12 mouse cellular contexts compared by ENCODE assay signal in the genomic region with DNA sequence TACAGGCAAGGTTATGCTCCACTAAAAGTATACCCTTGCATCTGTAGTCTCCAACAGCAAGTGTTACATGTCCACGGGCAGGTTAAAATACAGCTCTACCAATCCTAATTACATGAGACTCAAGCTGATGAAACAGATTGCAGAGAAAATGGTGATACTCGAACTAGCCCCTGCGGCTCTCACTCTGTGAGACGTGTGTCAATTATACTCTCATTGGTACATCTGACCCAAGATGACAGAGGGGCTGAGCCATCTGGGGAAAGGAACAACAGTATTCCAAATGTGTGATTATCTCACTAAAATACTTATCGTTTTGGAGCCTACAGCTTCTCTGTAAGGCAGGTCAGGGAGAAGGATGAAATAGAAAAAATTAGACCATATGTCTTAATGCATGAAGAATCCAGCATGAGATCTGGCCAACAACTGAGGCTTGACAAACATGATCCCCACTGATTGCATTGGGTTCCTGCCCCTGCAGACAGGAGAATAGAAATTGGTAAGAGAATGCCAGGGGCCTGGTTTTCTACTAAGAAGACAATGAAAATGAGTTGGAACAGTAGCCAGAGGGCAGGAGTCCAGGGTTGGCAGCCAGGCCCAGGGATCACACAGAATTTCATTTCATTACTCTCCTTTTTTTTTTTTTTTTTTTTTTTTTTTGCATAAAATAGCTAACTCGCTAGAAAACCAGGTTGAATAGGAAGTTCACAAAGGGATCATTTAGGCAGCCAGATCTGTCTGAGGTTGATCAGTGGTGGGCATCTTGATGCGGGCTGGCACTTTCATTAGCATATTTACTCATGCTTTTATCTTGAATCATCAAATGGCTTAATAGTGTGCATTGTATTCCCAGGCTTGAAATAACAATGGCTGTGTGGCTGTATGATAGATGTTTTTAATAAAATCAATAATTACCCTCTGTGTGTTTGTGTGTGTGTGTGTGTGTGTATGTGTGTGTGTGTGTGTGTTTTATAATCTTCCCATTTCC.
A peak's percentile ranks its signal among the peaks of the same experiment; 100 is the strongest.
DNase-seq lines count a peak whose midpoint lies in the region; ATAC-seq and TF ChIP-seq lines count a peak whose summit lies in the region.
"Had no signal": no experiment of that assay in that cellular context is flagged by ENCODE, and none has a peak within 500 bp of the region (broad histone marks: within the 10 kb centered on the region; RNA-seq: fewer than 3 reads in every experiment).

No protein-coding gene starts in this region.

- H3K36me3 ChIP-seq in hindbrain, embryonic 13.5 days: no peaks in the 10 kb centered on the region
- H3K36me3 ChIP-seq in hindbrain, embryonic 10.5 days: no peaks in the 10 kb centered on the region
- no peaks in the 10 kb centered on the region for H3K36me3 ChIP-seq in midbrain, embryonic 14.5 days (ENCODE audit: control insufficient read depth, insufficient read depth, low read length)
- H3K36me3 ChIP-seq in midbrain, embryonic 15.5 days (replicated peaks): no peaks in the 10 kb centered on the region
- no peaks in the 10 kb centered on the region for H3K36me3 ChIP-seq in forebrain, postnatal 0 days (ENCODE audit: insufficient read depth)
- H3K36me3 ChIP-seq: G1E had no signal

- peaks cover 8% of the 10 kb centered on the region for H3K4me1 ChIP-seq in hindbrain, embryonic 13.5 days (replicated peaks)
- H3K4me1 ChIP-seq in hindbrain, embryonic 10.5 days (replicated peaks): no peaks in the 10 kb centered on the region
- peaks cover 4% of the 10 kb centered on the region; the same call in 1 of the 2 replicates for H3K4me1 ChIP-seq in midbrain, embryonic 14.5 days (ENCODE audit: control insufficient read depth, insufficient read depth, low read length)
- 0 out of 2 replicates have a peak, but pooled peaks cover 3% of the 10 kb centered on the region for H3K4me1 ChIP-seq in midbrain, embryonic 15.5 days
- no peaks in the 10 kb centered on the region for H3K4me1 ChIP-seq in forebrain, postnatal 0 days (ENCODE audit: insufficient read depth)

- H3K4me3 ChIP-seq in hindbrain, embryonic 13.5 days: no peak overlapping the region
- no peak overlapping the region for H3K4me3 ChIP-seq in hindbrain, embryonic 10.5 days
- H3K4me3 ChIP-seq in midbrain, embryonic 14.5 days (replicated peaks; ENCODE audit: low read depth, low read length): no peak overlapping the region
- no peak overlapping the region for H3K4me3 ChIP-seq in midbrain, embryonic 15.5 days
- no peak overlapping the region for H3K4me3 ChIP-seq in forebrain, postnatal 0 days (ENCODE audit: low read depth, low read length)
- H3K4me3 ChIP-seq: myocyte had no signal

- 60% methylated on average over 7 of the region's 7 CpGs for WGBS in hindbrain, embryonic 13.5 days
- 88% methylated on average over 7 of the region's 7 CpGs for WGBS in hindbrain, embryonic 10.5 days
- WGBS in midbrain, embryonic 14.5 days: 66% methylated on average over 7 of the region's 7 CpGs
- WGBS in midbrain, embryonic 15.5 days: 56% methylated on average over 7 of the region's 7 CpGs
- 36% methylated on average over 7 of the region's 7 CpGs for WGBS in forebrain, postnatal 0 days

- ATAC-seq in hindbrain, embryonic 13.5 days (ENCODE audit: low FRiP score): no peak
- no peak for ATAC-seq in midbrain, embryonic 14.5 days (ENCODE audit: low FRiP score, low TSS enrichment)
- no peak for ATAC-seq in midbrain, embryonic 15.5 days (replicated peaks)
- no peak for ATAC-seq in forebrain, postnatal 0 days

- TF ChIP-seq CTCF in forebrain, postnatal 0 days (IDR thresholded peaks at IDR 0.05; ENCODE audit: low read depth): no peak

- H3K27me3 ChIP-seq in hindbrain, embryonic 13.5 days: no peaks in the 10 kb centered on the region
- no peaks in the 10 kb centered on the region for H3K27me3 ChIP-seq in hindbrain, embryonic 10.5 days (ENCODE audit: insufficient read depth, poor library complexity, severe bottlenecking)
- no peaks in the 10 kb centered on the region for H3K27me3 ChIP-seq in midbrain, embryonic 14.5 days (ENCODE audit: control insufficient read depth, insufficient read depth, low read length)
- H3K27me3 ChIP-seq in midbrain, embryonic 15.5 days (replicated peaks): no peaks in the 10 kb centered on the region
- no peaks in the 10 kb centered on the region for H3K27me3 ChIP-seq in forebrain, postnatal 0 days (ENCODE audit: insufficient read depth, low read length)

- DNase-seq in hindbrain, embryonic 10.5 days (ENCODE audit: low spot score): no peak
- DNase-seq in midbrain, embryonic 14.5 days: peak; percentile 38
- DNase-seq in cerebellum, adult 11 months: peak; percentile 62
- peak; percentile 60 for DNase-seq in forebrain, postnatal 0 days
- DNase-seq in left cerebral cortex, adult 8-10 months (ENCODE audit: low spot score in 2 of 2): no peak
- no peak for DNase-seq in lung, postnatal 25 days (ENCODE audit: low spot score)
- DNase-seq: adrenal gland, adult 2 months; thymus, postnatal 14 days had no signal

- H3K9me3 ChIP-seq in hindbrain, embryonic 13.5 days: no peaks in the 10 kb centered on the region
- H3K9me3 ChIP-seq in hindbrain, embryonic 10.5 days: no peaks in the 10 kb centered on the region
- no peaks in the 10 kb centered on the region for H3K9me3 ChIP-seq in midbrain, embryonic 14.5 days (ENCODE audit: control insufficient read depth, low read length)
- H3K9me3 ChIP-seq in midbrain, embryonic 15.5 days: no peaks in the 10 kb centered on the region
- no peaks in the 10 kb centered on the region for H3K9me3 ChIP-seq in forebrain, postnatal 0 days (ENCODE audit: low read length)

- peak overlapping the region; percentile 67 for H3K27ac ChIP-seq in hindbrain, embryonic 13.5 days
- H3K27ac ChIP-seq in hindbrain, embryonic 10.5 days: no peak overlapping the region
- H3K27ac ChIP-seq in midbrain, embryonic 14.5 days (replicated peaks; ENCODE audit: low read depth, low read length): no peak overlapping the region
- no peak overlapping the region for H3K27ac ChIP-seq in midbrain, embryonic 15.5 days
- H3K27ac ChIP-seq in forebrain, postnatal 0 days (ENCODE audit: low read depth, low read length): no peak overlapping the region

- no peak overlapping the region for H3K9ac ChIP-seq in hindbrain, embryonic 13.5 days
- H3K9ac ChIP-seq in midbrain, embryonic 14.5 days (replicated peaks; ENCODE audit: low read length): no peak overlapping the region
- H3K9ac ChIP-seq in midbrain, embryonic 15.5 days: no peak overlapping the region
- H3K9ac ChIP-seq in forebrain, postnatal 0 days: no peak overlapping the region

- no peak overlapping the region for H3K4me2 ChIP-seq in hindbrain, embryonic 13.5 days
- no peak overlapping the region for H3K4me2 ChIP-seq in midbrain, embryonic 14.5 days (ENCODE audit: low read length)
- H3K4me2 ChIP-seq in midbrain, embryonic 15.5 days: no peak overlapping the region
- H3K4me2 ChIP-seq in forebrain, postnatal 0 days (ENCODE audit: low read depth): no peak overlapping the region

Comparison
In these comparisons a context has a peak if more than half of its experiments do, and no peak if none do; other contexts are left out.
1. DNase-seq: peak in midbrain, embryonic 14.5 days (single experiment), cerebellum, adult 11 months (single experiment) and forebrain, postnatal 0 days (single experiment); none in hindbrain, embryonic 10.5 days (single experiment), left cerebral cortex, adult 8-10 months (0 of 2) and lung, postnatal 25 days (single experiment).